Mouse (Mus musculus) frontal cortex, postnatal 14 days (tissue): Measurements from ENCODE around the gene 2510039O18Rik.

Experiments used
- DNase-seq, 2 experiments: peaks; one replicate each; pipeline ENCODE4 v3.0.0; 2022; ENCODE audit warnings: low spot score in 2 of 2

2510039O18Rik gene

GRCm38 (mm10) chr4:147993571-147994095 lies 52.9 kb downstream of the 2510039O18Rik start:
- DNase-seq = no peak

- no peak for DNase-seq
Measured at GRCm38 (mm10) chr4:147995311-147995710, 54.6 kb downstream of the 2510039O18Rik start.
